Mouse (Mus musculus): ENCODE measurements around the gene Fryl. TPM values are rescaled to one million over a fixed set of nuclear protein-coding genes. Genes with fewer than 3 reads are reported as not detected.

Fryl gene
- polyA plus RNA-seq (2015; fragmentation: Nextera tagmentation; extraction: Ambion mirVana): 27.5 and 28.1 TPM in 2 replicates

GRCm38 (mm10) chr5:73256352-73257065, at the start of gene Fryl:
Fryl (minus strand) TSS chr5:73256619.

GRCm38 (mm10) chr5:73292502-73293457, 36.4 kb upstream of the Fryl start, which contains the start of gene Ociad1:
Ociad1 (plus strand) TSS chr5:73292784.

DNA sequence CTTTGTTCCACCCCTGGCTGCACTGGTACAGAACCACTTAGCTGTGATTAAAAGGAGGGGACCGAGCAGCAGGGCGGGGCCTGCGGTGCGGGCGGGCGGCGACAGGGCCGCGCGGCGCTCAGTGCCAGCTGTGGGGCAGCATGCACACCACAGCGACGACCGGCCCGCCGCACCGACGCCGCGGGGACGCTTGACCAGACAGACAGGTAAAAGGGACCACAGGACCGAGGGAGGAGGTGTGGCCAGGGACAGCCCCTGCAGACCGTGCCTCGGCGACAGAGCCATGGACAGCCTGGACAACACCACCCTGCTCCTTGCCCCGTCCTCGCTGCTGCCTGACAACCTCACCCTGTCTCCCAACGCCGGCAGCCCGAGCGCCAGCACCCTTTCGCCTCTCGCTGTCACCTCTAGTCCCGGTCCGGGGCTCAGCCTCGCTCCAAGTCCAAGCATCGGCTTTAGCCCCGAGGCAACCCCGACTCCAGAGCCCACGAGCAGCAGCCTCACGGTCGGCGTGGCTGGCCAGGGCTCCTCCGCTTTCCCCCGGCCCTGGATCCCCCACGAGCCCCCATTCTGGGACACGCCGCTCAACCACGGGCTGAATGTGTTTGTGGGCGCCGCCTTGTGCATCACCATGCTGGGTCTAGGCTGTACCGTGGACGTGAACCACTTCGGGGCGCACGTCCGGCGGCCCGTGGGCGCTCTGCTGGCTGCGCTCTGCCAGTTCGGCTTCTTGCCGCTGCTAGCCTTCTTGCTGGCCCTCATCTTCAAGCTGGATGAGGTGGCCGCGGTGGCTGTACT, 249.4 kb downstream of the Fryl start, which contains the start of gene Slc10a4:
Gene Slc10a4 (plus strand): TSS at position 100 of the 798 bp plus-strand sequence.

GRCm38 (mm10) chr5:72974602-72975001, 281.8 kb downstream of the Fryl start, which contains the start of gene Gm10135:
Gm10135 (minus strand) TSS chr5:72974702.

Other genes starting within 250 kb of the Fryl start
- 39.7 and 40.6 TPM in 2 replicates for gene Slc10a4, start 249.7 kb downstream of the Fryl start, polyA plus RNA-seq (2015; fragmentation: Nextera tagmentation; extraction: Ambion mirVana)
- gene Ociad1, start 36.2 kb upstream of the Fryl start, polyA plus RNA-seq (2015; fragmentation: Nextera tagmentation; extraction: Ambion mirVana): 429 and 436 TPM in 2 replicates
- gene Ociad2, start 84.4 kb upstream of the Fryl start, polyA plus RNA-seq (2015; fragmentation: Nextera tagmentation; extraction: Ambion mirVana): 25.6 and 26.2 TPM in 2 replicates
- 0.71 and 1.0 TPM in 2 replicates for gene Cwh43, start 149.5 kb upstream of the Fryl start, polyA plus RNA-seq (2015; fragmentation: Nextera tagmentation; extraction: Ambion mirVana)
- 40.4 and 43.0 TPM in 2 replicates for gene Dcun1d4, start 224.4 kb upstream of the Fryl start, polyA plus RNA-seq (2015; fragmentation: Nextera tagmentation; extraction: Ambion mirVana)